Mouse (Mus musculus) embryonic facial prominence, embryonic 13.5 days (tissue): ENCODE measurements around the gene Olfr820. TPM values are rescaled to one million over a fixed set of nuclear protein-coding genes. Genes with fewer than 3 reads are reported as not detected.

Experiments
- polyA plus RNA-seq: library from polyadenylated mRNA; unstranded; fragments of >200 nt; fragmentation: Nextera tagmentation; extraction: Ambion mirVana; gene quantifications from 2 replicates; pipeline ENCODE4 v1.2.1, GENCODE M21; 2015

The Olfr820 gene
- polyA plus RNA-seq, 1 experiment from 2014 or later, result not detected

Other genes with a start within 250 kb of the Olfr820 start
- not detected in 2 replicates for gene Olfr808, start 247.1 kb upstream of the Olfr820 start, polyA plus RNA-seq
- gene Olfr809, start 238.0 kb upstream of the Olfr820 start, polyA plus RNA-seq, result not detected in 2 replicates
- 0.06 TPM in 1 of 2 replicates, not detected in the other for gene Olfr810, start 217.7 kb upstream of the Olfr820 start, polyA plus RNA-seq
- not detected in 2 replicates for gene Olfr811, start 208.2 kb upstream of the Olfr820 start, polyA plus RNA-seq
- not detected in 2 replicates for gene Olfr812, start 166.5 kb upstream of the Olfr820 start, polyA plus RNA-seq
- 0.18 TPM in 1 of 2 replicates, not detected in the other for gene Olfr813, start 157.3 kb upstream of the Olfr820 start, polyA plus RNA-seq
- gene Olfr814, start 132.8 kb upstream of the Olfr820 start, polyA plus RNA-seq, result not detected in 2 replicates
- gene Olfr815, start 106.8 kb upstream of the Olfr820 start, polyA plus RNA-seq, result not detected in 2 replicates
- not detected in 2 replicates for gene Olfr816, start 97.0 kb upstream of the Olfr820 start, polyA plus RNA-seq
- gene Olfr818, start 63.5 kb upstream of the Olfr820 start, polyA plus RNA-seq, result not detected in 2 replicates
- not detected in 2 replicates for gene Olfr819, start 45.4 kb upstream of the Olfr820 start, polyA plus RNA-seq
- gene Olfr247, start 36.5 kb upstream of the Olfr820 start, polyA plus RNA-seq, result not detected in 2 replicates
- not detected in 2 replicates for gene Gm10310, start 27.6 kb upstream of the Olfr820 start, polyA plus RNA-seq
- not detected in 2 replicates for gene Olfr821, start 17.7 kb downstream of the Olfr820 start, polyA plus RNA-seq
- gene Olfr822, start 58.6 kb downstream of the Olfr820 start, polyA plus RNA-seq, result not detected in 2 replicates
- gene Olfr823, start 102.8 kb downstream of the Olfr820 start, polyA plus RNA-seq, result not detected in 2 replicates
- gene Olfr824, start 117.4 kb downstream of the Olfr820 start, polyA plus RNA-seq, result not detected in 2 replicates
- gene Olfr825, start 154.1 kb downstream of the Olfr820 start, polyA plus RNA-seq, result not detected in 2 replicates
- not detected in 2 replicates for gene Olfr826, start 171.6 kb downstream of the Olfr820 start, polyA plus RNA-seq
- gene Olfr827, start 201.8 kb downstream of the Olfr820 start, polyA plus RNA-seq, result not detected in 2 replicates